Mouse (Mus musculus): Measurements from ENCODE around the gene Mrtfa.

Mrtfa gene

GRCm38 (mm10) chr15:81190630-81191178 lies at the start of gene Mrtfa:
TSS of gene Mrtfa (minus strand) at chr15:81190757.
- 1% methylated on average over 42 of the region's 48 CpGs for WGBS

GRCm38 (mm10) chr15:81239794-81240343 lies 49.3 kb upstream of the Mrtfa start:
- 50% methylated on average over 13 of the region's 13 CpGs for WGBS

GRCm38 (mm10) chr15:81239261-81239660 lies 48.7 kb upstream of the Mrtfa start:
- 38% methylated on average over 7 of the region's 7 CpGs for WGBS

- WGBS, result 91% methylated on average over 18 of the region's 18 CpGs
Measured at GRCm38 (mm10) chr15:81237471-81237870, 46.9 kb upstream of the Mrtfa start.

- WGBS, result 11% methylated on average over 8 of the region's 8 CpGs
Measured at GRCm38 (mm10) chr15:81236062-81236461, 45.5 kb upstream of the Mrtfa start.

- 1% methylated on average over 25 of the region's 25 CpGs for WGBS
Measured at GRCm38 (mm10) chr15:81235086-81235920, 44.7 kb upstream of the Mrtfa start, which contains the start of gene Mchr1. TSS of gene Mchr1 (plus strand) at chr15:81235499.

GRCm38 (mm10) chr15:81231325-81231724 lies 40.8 kb upstream of the Mrtfa start:
- 84% methylated on average over 7 of the region's 7 CpGs for WGBS

GRCm38 (mm10) chr15:81229791-81230190 lies 39.2 kb upstream of the Mrtfa start:
- 92% methylated on average over 3 of the region's 3 CpGs for WGBS

- WGBS, result 96% methylated on average over 3 of the region's 3 CpGs
Measured at GRCm38 (mm10) chr15:81228258-81228657, 37.7 kb upstream of the Mrtfa start.

GRCm38 (mm10) chr15:81227275-81227674 lies 36.7 kb upstream of the Mrtfa start:
- 94% methylated on average over 3 of the region's 3 CpGs for WGBS

- 79% methylated on average over 4 of the region's 4 CpGs for WGBS
Measured at GRCm38 (mm10) chr15:81226796-81227195, 36.2 kb upstream of the Mrtfa start.

GRCm38 (mm10) chr15:81225732-81226131 lies 35.2 kb upstream of the Mrtfa start:
- WGBS, result 85% methylated on average over 6 of the region's 6 CpGs

GRCm38 (mm10) chr15:81225016-81225415 lies 34.5 kb upstream of the Mrtfa start:
- WGBS, result 95% methylated on average over 10 of the region's 10 CpGs

- 84% methylated on average over 6 of the region's 6 CpGs for WGBS
Measured at GRCm38 (mm10) chr15:81221446-81221845, 30.9 kb upstream of the Mrtfa start.

- 82% methylated on average over 8 of the region's 8 CpGs for WGBS
Measured at GRCm38 (mm10) chr15:81220051-81220450, 29.5 kb upstream of the Mrtfa start.

- WGBS, result 81% methylated on average over 6 of the region's 6 CpGs
Measured at GRCm38 (mm10) chr15:81219054-81219453, 28.5 kb upstream of the Mrtfa start.

- WGBS, result 59% methylated on average over 19 of the region's 19 CpGs
Measured at GRCm38 (mm10) chr15:81216906-81217653, 26.5 kb upstream of the Mrtfa start.

- WGBS, result 64% methylated on average over 15 of the region's 15 CpGs
Measured at GRCm38 (mm10) chr15:81212976-81213375, 22.4 kb upstream of the Mrtfa start.

GRCm38 (mm10) chr15:81210496-81210895 lies 19.9 kb upstream of the Mrtfa start:
- 54% methylated on average over 5 of the region's 5 CpGs for WGBS

- WGBS, result 94% methylated on average over 5 of the region's 5 CpGs
Measured at GRCm38 (mm10) chr15:81202462-81202861, 11.9 kb upstream of the Mrtfa start.

GRCm38 (mm10) chr15:81199372-81199959 lies 8.9 kb upstream of the Mrtfa start:
- 7% methylated on average over 4 of the region's 4 CpGs for WGBS

- 96% methylated on average over 5 of the region's 5 CpGs for WGBS
Measured at GRCm38 (mm10) chr15:81198447-81198846, 7.9 kb upstream of the Mrtfa start.
